Mouse (Mus musculus) hindbrain, embryonic 16.5 days (tissue): ENCODE results near the gene Mertk. TPM values are rescaled to one million over a fixed set of nuclear protein-coding genes. Genes with fewer than 3 reads are reported as not detected.

ENCODE experiments used
- ATAC-seq: fragments of 200-750 bp; cut with Nextera tagmentation; 2 replicates; pipeline ENCODE4 v1.8.0; 2017; ENCODE audit warnings: moderate TSS enrichment, moderate library complexity
- H3K27ac ChIP-seq: fragments of 300-500 bp; sonication (generic); 2 replicates; pipeline ENCODE4 v1.5.1; 2014; ENCODE audit warnings: low read depth, mild to moderate bottlenecking, control low read depth, low read length, moderate library complexity
- H3K27me3 ChIP-seq: fragments of 300-500 bp; sonication (generic); replicated peaks from 2 replicates; pipeline ENCODE4 v1.6.1; 2014; ENCODE audit warnings: low read length; ENCODE audit not compliant: control insufficient read depth, insufficient read depth
- H3K36me3 ChIP-seq: fragments of 300-500 bp; sonication (generic); 2 replicates; pipeline ENCODE4 v1.6.1; 2014; ENCODE audit warnings: mild to moderate bottlenecking, low read length, moderate library complexity, mixed read lengths; ENCODE audit not compliant: control insufficient read depth, insufficient read depth
- H3K4me1 ChIP-seq: fragments of 300-500 bp; sonication (generic); 2 replicates; pipeline ENCODE4 v1.6.1; 2014; ENCODE audit warnings: low read depth, low read length; ENCODE audit not compliant: control insufficient read depth, insufficient read depth
- H3K4me2 ChIP-seq: fragments of 300-500 bp; sonication (generic); 2 replicates; pipeline ENCODE4 v1.6.1; 2014; ENCODE audit warnings: mild to moderate bottlenecking, low read length, control low read depth, moderate library complexity
- H3K4me3 ChIP-seq: fragments of 300-500 bp; sonication (generic); 2 replicates; pipeline ENCODE4 v1.5.1; 2014; ENCODE audit warnings: mild to moderate bottlenecking, low read length, control low read depth, moderate library complexity
- H3K9ac ChIP-seq: fragments of 300-500 bp; sonication (generic); 2 replicates; pipeline ENCODE4 v1.6.1; 2014; ENCODE audit warnings: low read depth, mild to moderate bottlenecking, control low read depth, low read length, moderate library complexity
- H3K9me3 ChIP-seq: fragments of 300-500 bp; sonication (generic); 2 replicates; pipeline ENCODE4 v1.6.1; 2014; ENCODE audit warnings: mild to moderate bottlenecking, low read length, moderate library complexity; ENCODE audit not compliant: control insufficient read depth
- WGBS: fragments of 180-500 bp; shearing (Covaris S2); extraction: QIAGEN DNeasy Blood & Tissue Kit; methylation state at CpG from one replicate; pipeline ENCODE4 v1.1.7; 2014; 5-methylcytosine and 5-hydroxymethylcytosine counted together
- polyA plus RNA-seq: library from polyadenylated mRNA; unstranded; fragments of >200 nt; fragmentation: Nextera tagmentation; extraction: Ambion mirVana; gene quantifications from 2 replicates; pipeline ENCODE4 v1.2.1, GENCODE M21; 2015

Mertk gene
- polyA plus RNA-seq, 1 experiment from 2014 or later = 3.4 TPM

DNA sequence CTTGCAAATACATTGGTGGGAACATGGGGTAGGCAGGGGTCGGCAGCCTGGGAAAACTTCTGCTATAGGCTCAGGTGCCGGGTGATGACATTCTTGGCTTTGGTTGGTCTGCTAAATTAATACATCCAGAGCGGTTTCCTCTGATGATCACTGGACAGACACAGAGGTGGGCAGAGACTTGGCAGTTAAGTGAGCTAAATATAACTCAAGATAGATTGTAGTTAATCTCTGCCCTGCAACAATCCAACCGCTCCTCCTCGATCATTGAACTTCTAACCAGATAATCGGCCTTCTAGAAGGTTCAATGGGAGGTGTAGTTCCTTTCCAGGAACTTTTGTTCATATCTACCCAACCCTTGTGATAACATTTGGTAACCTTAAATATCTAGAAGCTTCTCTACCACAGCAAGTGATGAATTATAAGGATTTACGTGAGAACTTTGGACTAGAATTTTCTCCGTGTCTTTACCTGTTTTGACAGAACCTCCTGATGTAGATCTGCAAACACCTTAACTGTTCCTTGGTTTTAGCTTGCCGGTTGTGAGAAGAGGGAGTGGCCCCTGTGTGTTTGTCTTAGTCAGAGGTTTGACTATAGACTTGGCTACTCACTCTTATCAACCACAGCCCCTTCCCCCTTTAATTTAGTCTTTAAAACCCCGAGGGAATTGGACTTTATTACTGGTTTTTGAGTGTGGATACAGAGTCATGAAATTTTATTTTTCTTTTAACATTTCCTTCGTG lies 92.3 kb downstream of the Mertk start:
- Histone ChIP-seq H3K27ac (no peak overlapping the region), H3K27me3 (no peaks in the 10 kb centered on the region), H3K36me3 (no peaks in the 10 kb centered on the region), H3K4me2 (no peak overlapping the region), H3K9ac (no peak overlapping the region), H3K9me3 (no peaks in the 10 kb centered on the region), H3K4me3 (no peak overlapping the region), H3K4me1 (no peaks in the 10 kb centered on the region)
- WGBS = 94% methylated on average over 11 of the region's 11 CpGs
- no peak for ATAC-seq

- ATAC-seq = no peak
- Histone ChIP-seq H3K27ac (no peak overlapping the region), H3K27me3 (no peaks in the 10 kb centered on the region), H3K4me3 (no peak overlapping the region), H3K4me2 (no peak overlapping the region), H3K9ac (no peak overlapping the region), H3K4me1 (no peaks in the 10 kb centered on the region), H3K36me3 (no peaks in the 10 kb centered on the region), H3K9me3 (no peaks in the 10 kb centered on the region)
- 56% methylated on average over 6 of the region's 6 CpGs for WGBS
Observed at GRCm38 (mm10) chr2:128793958-128794357, 95.2 kb downstream of the Mertk start.

- no peak overlapping the region for H3K4me3 ChIP-seq
- H3K9ac ChIP-seq = no peak overlapping the region
- 79% methylated on average over 6 of the region's 6 CpGs for WGBS
- H3K27me3 ChIP-seq = no peaks in the 10 kb centered on the region
- no peaks in the 10 kb centered on the region for H3K36me3 ChIP-seq
- no peak overlapping the region for H3K27ac ChIP-seq
- H3K9me3 ChIP-seq = no peaks in the 10 kb centered on the region
- ATAC-seq = no peak
- no peaks in the 10 kb centered on the region for H3K4me1 ChIP-seq
- H3K4me2 ChIP-seq = no peak overlapping the region
Observed at GRCm38 (mm10) chr2:128796463-128796862, 97.7 kb downstream of the Mertk start.

- ATAC-seq = no peak
- Histone ChIP-seq H3K27me3 (no peaks in the 10 kb centered on the region), H3K4me1 (no peaks in the 10 kb centered on the region), H3K9me3 (no peaks in the 10 kb centered on the region), H3K4me2 (no peak overlapping the region), H3K27ac (no peak overlapping the region), H3K9ac (no peak overlapping the region), H3K4me3 (no peak overlapping the region), H3K36me3 (no peaks in the 10 kb centered on the region)
- WGBS = 94% methylated on average over 4 of the region's 4 CpGs
Observed at GRCm38 (mm10) chr2:128803441-128803840, 104.7 kb downstream of the Mertk start.

DNA sequence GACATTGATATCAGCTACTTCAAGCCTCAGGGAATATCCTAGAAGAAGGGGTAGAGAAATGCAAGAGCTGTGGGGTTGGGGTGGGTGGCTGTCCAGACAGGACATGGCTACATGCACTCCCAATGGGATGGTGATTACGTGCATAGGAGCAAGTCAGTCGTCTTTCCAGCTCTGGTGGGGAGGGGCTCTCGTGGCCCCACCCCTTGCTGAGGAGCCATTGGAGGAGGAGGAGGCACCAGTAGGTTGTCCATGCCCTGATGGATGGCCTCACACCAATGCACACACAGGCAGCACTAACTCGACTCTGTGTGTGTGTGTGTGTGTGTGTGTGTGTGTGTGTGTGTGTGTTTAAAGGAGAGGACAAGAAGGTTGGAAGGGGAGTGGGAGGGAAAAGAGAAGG lies 106.6 kb downstream of the Mertk start:
- Histone ChIP-seq H3K27ac (no peak overlapping the region), H3K4me3 (no peak overlapping the region), H3K27me3 (no peaks in the 10 kb centered on the region), H3K9me3 (no peaks in the 10 kb centered on the region), H3K4me2 (no peak overlapping the region), H3K4me1 (no peaks in the 10 kb centered on the region), H3K36me3 (no peaks in the 10 kb centered on the region), H3K9ac (no peak overlapping the region)
- 71% methylated on average over 4 of the region's 4 CpGs for WGBS
- no peak for ATAC-seq

DNA sequence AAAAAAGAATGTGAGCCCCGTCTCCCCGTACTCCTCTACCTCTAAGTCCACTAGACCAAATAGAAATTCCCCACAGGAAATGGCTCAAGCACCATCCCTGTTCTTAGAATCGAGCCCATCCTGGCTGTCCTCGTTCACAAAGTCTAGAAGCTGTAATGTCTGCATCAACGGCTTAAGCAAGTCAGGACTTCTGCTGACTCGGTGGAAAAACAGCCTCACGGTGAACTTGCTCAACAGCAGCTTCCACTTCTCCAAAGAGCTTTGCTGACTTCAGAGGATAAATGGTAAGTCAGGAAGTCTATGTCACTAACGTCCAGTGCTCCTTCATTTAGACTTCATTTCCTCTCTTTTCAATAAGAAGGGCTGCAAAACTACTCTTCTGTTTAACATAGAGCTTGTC lies 107.8 kb downstream of the Mertk start:
- H3K27me3 ChIP-seq = no peaks in the 10 kb centered on the region
- H3K9ac ChIP-seq = no peak overlapping the region
- H3K4me1 ChIP-seq = no peaks in the 10 kb centered on the region
- no peak overlapping the region for H3K27ac ChIP-seq
- no peaks in the 10 kb centered on the region for H3K9me3 ChIP-seq
- ATAC-seq = no peak
- 81% methylated on average over 8 of the region's 8 CpGs for WGBS
- H3K36me3 ChIP-seq = no peaks in the 10 kb centered on the region
- H3K4me3 ChIP-seq = no peak overlapping the region
- H3K4me2 ChIP-seq = no peak overlapping the region

GRCm38 (mm10) chr2:128812761-128813160 lies 114.0 kb downstream of the Mertk start:
- WGBS = 34% methylated on average over 2 of the region's 2 CpGs
- Histone ChIP-seq H3K4me1 (peaks cover 3% of the 10 kb centered on the region; the same call in 1 of the 2 replicates), H3K27ac (no peak overlapping the region), H3K9me3 (no peaks in the 10 kb centered on the region), H3K27me3 (no peaks in the 10 kb centered on the region), H3K9ac (no peak overlapping the region), H3K4me2 (no peak overlapping the region), H3K4me3 (no peak overlapping the region), H3K36me3 (no peaks in the 10 kb centered on the region)
- no peak for ATAC-seq

DNA sequence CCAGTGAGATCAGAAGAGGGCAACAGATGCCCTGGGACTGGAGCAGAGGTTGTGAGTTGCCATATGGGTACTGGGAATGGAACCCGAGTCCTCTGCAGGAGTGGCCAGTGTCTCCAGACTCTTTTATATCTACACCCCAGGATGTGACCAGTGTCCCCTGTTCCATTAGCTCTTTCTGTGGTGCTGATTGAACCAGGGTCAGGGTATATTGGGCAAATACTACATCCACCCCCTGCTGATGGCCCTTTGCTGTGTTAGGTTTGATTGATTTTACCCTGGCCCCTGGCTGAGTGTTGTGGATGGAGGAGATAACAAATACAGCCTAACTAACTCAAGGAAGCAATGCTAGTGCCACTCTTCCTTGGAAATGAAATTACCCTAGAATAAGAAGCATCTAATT lies 117.6 kb downstream of the Mertk start:
- Histone ChIP-seq H3K9me3 (no peaks in the 10 kb centered on the region), H3K9ac (no peak overlapping the region), H3K36me3 (no peaks in the 10 kb centered on the region), H3K4me2 (no peak overlapping the region), H3K27me3 (no peaks in the 10 kb centered on the region), H3K4me3 (no peak overlapping the region), H3K27ac (no peak overlapping the region), H3K4me1 (peaks cover 14% of the 10 kb centered on the region)
- WGBS = 83% methylated on average over 1 of the region's 1 CpGs
- ATAC-seq = no peak

- H3K9me3 ChIP-seq = no peaks in the 10 kb centered on the region
- WGBS = 43% methylated on average over 6 of the region's 6 CpGs
- peak overlapping the region; percentile 74 for H3K4me3 ChIP-seq
- no peaks in the 10 kb centered on the region for H3K27me3 ChIP-seq
- no peak overlapping the region for H3K9ac ChIP-seq
- H3K4me1 ChIP-seq = peaks cover 14% of the 10 kb centered on the region
- no peaks in the 10 kb centered on the region for H3K36me3 ChIP-seq
- H3K27ac ChIP-seq = no peak overlapping the region; the same call in 1 of the 2 replicates
- no peak; the same call in 1 of the 2 replicates for ATAC-seq
- H3K4me2 ChIP-seq = peak overlapping the region; percentile 70
Observed at GRCm38 (mm10) chr2:128816916-128817315, 118.2 kb downstream of the Mertk start.
